Mouse (Mus musculus) E14TG2a.4 (cell line): ENCODE measurements around the gene Ppp1r16b.

Experiments used
- CTCF ChIP-seq: conservative IDR thresholded peaks from 2 replicates; pipeline ENCODE4 v1.5.1; 2014; ENCODE audit warnings: low read length
- NANOG ChIP-seq: IDR thresholded peaks from 2 replicates; pipeline ENCODE4 v1.6.1; 2014; ENCODE audit warnings: borderline replicate concordance, low read length, mixed read lengths

- TF ChIP-seq CTCF (no peak), NANOG (no peak)
These were observed 23.9 kb downstream of the Ppp1r16b start for GRCm38 (mm10) chr2:158689060-158689459.
